Mouse (Mus musculus): Measurements from ENCODE around the gene Sync.

Sync gene

DNA sequence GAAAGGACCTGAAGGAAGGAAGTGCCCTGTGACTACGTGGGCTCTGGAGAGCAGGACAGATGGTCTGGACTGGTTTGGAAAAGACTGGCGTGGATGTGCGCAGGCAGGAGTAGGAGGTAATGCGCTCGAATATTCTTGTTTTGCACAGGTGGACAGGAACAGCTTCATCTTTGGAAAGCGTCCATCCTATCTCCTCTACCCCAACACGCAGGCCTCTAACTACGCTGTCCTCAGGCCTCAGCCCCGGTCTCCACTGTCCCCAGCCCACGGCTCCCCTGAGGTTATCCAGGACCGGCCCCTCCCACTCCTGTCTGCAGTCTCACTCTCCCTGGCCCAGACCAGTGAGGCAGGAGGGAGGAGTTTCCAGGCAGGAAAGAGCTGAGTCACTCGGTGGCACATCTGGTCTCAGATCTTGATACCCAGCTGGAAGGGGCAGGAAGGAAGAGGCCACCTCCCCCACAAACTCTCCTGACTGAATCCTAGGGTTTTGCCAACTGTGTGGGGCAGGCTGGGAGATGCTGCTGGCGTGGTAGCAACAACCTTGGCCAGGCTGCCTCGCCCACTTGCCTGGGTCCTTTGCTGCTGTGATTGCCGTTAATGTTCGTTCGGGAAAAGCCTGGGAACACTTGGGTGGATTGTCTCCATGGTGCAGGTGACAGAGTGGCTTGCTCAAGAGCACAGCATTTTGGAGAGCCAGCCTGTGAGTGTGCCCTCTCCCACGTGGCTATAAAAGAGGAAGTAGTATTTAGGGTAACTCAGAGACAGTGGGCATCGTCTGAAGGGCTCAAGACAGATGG lies 24.0 kb upstream of the Sync start:
- peak; percentile 50 for DNase-seq

DNA sequence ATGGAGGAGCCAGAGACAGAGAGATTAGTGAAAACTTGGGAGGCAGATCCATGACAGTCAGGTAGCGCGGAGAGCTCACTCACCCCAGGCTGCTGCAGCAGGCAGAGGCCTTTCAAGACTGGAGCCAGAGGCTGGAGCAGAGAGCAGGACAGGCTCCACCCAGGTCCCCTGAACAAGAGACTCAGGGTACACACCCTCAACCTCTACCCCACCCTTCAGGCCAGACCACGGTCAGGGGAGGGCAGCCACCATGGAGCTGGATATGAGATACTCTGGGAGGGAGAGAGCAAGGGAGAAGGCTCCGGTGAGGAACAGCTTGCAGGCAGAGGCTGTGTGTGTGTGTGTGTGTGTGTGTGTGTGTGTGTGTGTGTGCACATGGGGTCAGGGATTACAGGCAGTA lies 21.2 kb upstream of the Sync start:
- DNase-seq = no peak

DNA sequence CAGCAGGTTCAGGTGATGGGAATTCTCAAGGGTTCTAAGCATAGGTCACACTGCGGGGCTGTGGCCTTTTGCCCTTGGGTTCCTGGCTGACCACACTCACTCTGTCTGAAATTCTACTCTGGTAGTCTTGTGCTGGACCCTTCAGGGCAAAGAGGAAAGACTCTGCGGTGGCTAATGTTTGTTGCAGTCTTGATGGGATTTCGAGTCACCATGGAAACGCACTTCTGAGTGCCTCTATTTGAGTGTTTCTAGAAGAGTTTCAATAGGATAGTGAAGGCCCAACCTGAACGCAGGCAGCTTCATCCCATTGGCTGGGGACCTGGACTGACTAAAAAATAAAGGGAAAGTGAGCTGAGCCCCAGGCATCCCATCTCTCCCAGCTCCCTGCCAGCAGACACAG lies 20.6 kb upstream of the Sync start:
- DNase-seq = no peak

DNA sequence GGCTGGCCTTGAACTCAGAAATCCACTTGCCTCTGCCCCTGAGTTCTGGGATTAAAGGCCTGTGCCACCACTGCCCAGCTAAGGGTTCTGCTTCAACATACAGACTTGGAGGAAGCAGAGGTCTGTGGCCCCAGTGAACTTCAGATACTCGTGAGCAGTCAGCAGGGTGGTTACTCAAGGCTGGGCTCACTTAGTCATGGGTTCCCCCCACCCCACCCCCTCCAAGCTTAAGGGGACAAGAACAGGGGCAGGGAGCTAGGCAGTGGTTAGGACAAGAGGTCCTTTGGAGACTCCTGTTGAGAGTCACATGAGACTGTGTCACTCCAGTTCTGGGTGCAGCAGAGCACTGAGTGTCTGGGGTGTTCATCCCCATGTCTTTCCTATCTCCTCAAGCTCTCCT lies 18.7 kb upstream of the Sync start:
- DNase-seq = no peak

DNA sequence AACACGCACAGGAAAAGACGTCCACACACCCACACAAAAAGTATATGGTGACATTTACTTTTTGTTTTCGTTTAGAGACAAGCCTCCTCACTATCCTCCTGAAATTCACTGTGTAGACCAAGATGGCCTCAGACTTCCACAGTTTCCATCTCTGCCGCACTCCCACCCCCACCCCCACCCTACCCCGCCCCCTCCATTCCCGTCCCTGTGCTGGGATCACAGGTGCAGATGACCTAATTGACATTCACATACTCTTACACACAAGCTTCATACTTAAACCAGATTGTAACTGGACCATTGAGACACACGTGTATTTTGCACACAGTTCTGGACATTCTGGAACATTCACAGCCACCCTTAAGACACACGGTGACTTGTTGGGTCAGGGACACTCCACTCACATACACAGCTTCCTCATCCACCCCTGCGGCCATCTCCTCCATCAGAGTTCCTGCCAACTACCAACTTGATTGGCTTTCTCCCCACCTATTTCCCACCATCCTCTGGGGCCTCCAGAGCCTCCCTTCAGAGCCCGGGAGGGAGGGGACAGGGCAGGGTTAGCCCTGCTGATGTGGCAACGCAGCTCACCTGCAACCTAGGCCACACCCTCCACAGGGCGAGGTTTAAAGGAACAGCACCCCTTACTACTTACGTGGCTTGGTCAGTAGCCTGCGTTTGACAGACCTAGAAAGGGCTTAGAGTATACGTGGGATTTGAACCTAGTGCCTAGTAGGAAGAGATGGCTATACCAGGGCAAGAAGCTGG lies 15.2 kb upstream of the Sync start:
- DNase-seq = peak; percentile 59

DNA sequence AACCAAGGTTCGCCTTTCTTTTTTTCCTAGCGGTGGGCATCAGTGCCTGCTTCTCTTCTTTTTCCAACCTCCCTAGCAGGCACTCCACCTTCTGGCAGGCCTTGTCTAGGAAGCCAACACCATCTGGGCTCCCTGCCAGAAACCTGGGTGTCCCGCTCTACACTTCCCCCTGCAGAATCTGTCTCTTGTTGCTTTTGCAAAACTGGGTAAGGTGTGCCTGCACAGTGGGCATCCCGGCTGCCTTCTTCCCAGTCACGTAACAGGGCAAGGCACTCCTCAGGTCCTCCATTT lies 14.7 kb upstream of the Sync start:
- DNase-seq = peak; percentile 66

DNA sequence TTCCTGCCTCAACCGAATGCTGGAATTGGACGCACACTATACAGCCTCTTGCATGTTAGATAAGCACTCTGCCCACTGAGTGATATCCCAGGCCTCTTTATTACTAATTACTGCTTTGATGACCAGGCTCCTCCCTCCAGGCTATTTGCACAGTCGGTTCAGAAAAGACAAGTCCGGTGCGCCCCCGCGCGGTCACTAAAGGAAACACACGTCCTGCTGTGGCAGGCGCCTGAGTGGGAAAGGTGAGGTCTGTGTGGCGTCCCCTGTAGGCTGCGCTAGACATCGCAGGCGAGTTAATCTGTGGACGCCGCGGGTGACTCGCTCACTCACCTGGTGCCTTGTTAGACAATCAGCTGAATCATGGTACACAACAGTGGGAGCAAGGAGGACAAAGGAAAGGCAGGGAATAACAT lies 11.0 kb upstream of the Sync start:
- DNase-seq = peak; percentile 98

DNA sequence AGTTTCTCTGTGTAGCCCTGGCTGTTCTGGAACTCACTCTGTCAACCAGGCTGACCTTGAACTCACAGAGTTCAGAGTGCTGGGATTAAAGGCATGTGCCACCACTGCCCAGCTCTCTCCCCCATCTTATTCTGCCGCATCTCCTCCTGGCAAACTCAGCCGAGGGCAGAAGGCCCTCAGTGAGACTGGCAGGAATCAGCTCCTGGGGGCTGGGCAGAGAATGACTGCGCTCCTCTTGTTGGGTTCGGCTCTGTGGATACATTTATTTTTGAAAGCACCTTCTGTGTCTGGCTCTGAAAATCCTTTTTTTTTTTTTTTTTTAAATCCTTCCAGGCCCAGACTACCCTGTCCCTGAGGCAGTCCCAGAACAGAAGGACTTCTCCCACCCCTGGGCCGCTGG lies 4.6 kb upstream of the Sync start:
- DNase-seq = no peak

DNA sequence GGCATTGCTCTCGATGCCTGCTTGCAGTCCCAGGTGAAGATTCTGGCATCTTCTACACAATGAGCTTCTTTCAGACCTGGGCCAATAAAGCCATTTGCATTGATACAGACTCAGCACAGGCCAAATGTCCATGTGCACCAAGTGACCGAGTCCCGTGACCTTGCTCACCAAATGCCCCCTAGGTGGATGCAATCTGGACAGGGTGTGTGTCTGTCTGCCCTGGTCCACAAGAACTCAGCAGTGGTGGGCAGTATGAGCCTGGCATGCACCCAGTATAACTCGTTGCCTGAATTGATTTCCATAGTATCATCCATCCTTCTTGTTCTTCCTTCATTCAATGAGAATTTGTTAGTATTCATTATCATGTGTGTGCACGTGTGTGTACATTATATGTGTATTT lies 4.2 kb upstream of the Sync start:
- DNase-seq = no peak

DNA sequence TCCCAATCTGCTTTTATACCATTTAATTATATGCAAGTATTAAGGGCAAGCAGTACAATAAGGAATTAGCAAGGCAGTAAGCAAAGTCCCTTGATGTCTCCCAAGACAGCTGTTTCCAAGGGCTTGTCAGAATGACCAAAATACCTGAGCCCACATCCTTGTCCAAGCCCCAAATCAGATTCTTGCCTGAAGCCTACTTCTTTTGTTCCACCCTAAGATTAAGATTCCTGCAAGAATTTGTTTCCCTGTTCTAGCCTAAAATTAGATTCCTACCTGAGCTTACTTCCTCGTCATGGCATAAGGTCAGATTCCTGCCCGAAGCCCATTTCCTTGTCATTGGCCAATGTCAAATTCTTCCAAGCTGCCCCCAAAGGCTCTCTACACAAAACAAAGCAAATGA lies 2.7 kb upstream of the Sync start:
- no peak for DNase-seq

DNA sequence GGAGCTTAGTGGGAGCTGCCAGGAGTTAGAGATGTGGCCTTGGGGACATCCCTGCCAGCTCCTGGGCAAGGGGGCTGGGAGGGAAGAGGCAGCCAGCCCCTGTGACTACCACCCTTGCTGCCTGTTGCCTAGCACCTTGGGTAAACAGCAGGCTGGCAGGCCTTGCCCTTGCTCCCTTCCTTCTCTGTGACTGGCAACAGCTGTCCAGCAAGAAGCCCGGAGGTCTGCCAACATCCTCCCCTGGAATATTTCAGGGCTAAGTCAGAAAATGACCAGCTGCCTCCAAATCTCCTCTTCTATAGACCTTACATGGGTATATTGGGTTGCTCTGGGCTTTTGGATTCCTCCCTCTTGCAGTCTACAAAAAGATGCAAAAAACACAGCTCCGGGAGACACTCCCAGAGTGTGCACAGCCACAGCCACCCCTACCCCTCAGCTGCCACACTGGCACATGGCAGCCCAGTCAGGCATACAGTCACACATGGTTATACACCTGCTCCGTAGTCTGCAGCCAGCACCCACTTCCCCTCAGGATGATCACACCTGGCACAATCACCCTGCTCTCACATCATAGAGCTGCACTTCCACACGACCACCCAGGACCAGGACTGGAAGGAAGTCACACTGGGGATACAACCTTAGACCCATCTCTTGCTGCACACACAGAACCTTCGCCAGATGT lies 1.3 kb upstream of the Sync start:
- no peak for DNase-seq

DNA sequence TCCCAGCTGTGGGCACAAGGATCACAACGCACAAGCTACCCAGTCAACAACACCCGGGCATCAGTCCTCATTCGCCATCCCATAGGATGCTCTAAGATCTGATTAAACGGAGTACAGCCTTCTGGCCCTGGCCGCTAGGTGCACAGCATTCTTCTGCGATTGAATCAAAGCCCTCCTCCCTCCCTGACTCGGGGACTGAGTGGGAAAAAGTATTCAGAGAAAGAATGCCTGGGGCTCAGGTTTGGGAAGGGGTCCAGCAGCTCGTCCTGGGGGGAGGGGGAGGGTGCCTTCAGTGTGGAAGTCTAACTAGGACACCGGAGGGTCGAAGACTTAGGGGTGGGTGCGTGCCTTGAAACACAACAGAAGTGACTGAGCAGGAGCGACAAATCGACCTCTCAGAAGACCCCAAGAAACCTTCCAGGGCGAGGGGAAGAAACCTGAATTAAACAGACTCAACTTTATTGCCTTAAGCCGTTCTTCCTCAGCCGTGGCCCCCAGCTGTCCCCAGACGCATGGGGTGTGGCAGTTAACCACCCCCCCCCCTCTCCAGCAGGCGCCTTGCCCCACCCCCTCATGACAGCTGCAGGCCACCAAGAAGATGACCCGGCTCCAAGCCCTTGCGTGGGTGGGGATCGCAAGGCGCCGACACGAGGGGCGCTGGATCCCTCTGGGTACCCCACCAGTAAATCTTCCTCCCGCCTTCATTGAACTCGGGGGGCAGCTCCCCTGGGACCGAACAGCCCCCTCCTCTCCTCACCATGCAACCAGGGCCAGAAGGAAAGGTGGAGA lies 540 bp upstream of the Sync start:
- no peak for DNase-seq

DNA sequence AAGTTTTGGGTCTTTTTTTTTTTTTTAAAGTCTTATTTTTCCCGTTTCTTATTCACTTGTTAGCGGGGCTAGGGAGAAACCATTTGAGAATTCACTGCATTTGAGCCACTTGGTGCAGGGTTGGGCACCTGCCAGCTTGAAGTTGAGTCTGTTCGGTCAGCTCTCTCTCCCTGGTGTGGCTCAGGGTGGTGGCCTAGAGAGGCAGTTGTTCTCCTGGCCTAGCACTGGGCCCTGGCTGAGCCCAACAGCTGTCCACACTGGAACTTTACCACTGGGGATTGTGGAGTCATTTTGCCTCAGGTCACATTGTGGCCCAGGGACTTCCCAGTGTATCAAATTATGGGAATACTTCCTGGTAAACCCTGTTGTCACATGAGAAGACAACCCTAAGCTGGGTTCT lies 650 bp downstream of the Sync start:
- no peak for DNase-seq

DNA sequence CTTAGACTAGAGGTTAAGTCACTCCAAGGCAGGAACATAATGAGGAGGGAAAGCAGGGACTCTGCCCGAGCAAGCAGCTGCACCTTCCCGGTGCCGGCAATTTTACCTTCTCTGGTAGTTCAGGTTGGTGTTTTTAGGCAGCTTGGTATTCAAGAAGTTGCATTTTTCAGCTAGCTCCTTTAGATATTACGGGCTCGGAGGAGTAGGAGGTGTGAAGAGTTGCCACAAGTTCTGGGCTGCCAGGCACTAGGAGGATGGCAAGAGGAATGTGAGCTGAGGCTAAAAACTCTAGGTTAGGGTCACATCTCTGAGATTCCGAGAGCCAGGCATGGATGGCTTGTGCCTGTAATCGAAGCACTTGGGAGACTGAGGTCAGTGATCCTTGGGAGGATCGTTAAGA lies 2.3 kb downstream of the Sync start:
- no peak for DNase-seq

DNA sequence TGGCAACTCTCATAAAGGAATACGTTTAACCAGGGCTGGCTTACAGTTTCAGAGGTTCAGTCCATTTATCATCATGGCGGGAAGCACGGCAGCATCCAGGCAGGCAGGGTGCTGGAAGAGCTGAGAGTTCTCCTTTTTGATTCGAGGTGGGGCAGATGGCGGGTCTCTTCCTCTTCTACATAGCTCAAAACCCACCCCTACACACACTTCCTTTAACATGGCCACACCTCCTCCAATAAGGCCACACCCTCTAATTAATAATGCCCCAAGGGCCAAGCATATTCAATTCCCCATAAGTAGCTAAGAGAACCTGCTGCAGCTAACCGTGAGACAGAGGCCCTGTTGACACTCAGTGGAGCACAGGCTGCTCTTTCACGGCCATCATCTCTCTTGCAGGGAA lies 5.4 kb downstream of the Sync start:
- no peak for DNase-seq

DNA sequence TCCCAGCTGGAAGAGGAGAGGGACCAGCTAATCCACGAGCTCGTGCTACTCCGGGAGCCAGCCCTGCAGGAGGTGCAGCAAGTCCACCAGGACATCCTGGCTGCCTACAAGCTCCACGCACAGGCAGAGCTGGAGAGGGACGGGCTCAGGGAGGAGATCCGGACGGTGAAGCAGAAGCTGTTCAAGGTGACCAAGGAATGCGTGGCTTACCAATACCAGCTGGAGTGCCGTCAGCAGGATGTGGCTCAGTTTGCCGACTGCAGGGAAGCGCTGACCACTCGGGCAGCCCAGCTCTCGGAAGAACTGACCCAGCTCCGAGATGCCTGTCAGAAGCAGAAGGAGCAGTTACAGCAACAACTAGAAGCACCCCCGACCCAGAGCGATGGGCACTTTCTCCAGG lies 6.3 kb downstream of the Sync start:
- DNase-seq = no peak

DNA sequence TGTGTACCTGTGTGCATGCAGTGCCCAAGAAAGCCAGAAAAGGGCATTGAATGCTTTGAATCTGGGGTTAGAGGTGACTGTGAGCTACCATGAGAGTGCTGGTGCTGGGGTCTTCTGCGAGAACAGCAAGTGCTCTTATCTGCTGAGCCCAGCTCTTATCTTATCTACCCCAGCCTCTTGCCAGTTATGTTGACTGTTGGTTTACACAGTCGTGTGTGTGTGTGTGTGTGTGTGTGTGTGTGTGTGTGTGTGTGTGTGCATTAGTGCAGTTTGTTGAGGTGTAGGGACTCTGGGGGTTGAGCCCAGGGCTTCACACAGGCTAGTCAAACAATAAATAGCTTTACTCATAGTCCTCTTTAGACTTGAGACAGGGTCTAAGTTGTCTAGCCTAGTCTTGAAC lies 7.8 kb downstream of the Sync start:
- DNase-seq = no peak

DNA sequence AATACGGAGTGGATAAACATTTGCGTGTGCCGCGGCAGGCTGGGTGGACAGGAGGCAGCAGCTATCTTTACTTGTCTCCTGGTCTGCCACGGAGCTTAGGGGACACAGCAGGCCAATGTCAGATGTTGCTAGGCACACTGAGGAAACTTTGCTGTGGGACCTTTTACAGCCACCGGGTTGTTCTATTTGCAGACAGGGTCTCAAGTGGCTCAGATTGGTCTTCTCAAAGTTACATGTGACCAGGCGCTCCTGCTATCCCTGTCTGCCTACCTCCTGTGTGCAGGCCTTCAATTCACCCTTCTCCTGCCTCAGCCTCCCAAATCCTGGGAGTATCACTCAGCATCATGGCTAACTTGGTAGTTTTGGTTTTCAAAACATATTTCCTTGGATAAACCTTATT lies 8.6 kb downstream of the Sync start:
- DNase-seq = no peak

DNA sequence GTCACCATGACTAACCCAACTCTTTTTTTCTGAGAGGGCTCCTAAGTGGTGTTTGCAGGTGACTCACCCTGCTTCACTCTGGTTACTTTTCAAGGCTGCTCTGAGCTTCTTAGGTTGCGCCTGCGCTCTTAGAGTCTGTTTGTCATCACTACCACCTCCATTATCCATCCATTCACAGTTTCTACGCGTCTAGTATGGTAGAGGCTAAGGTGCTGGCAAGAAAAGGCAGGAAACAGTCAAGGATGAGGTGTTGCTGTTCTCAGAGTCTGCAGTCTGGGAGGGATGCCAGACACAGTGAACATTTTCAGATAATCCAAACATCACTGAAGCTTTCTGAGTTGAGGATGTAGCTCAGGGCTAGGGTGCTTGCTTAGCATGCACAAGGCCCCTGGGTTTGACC lies 10.3 kb downstream of the Sync start:
- DNase-seq = peak; percentile 11

DNA sequence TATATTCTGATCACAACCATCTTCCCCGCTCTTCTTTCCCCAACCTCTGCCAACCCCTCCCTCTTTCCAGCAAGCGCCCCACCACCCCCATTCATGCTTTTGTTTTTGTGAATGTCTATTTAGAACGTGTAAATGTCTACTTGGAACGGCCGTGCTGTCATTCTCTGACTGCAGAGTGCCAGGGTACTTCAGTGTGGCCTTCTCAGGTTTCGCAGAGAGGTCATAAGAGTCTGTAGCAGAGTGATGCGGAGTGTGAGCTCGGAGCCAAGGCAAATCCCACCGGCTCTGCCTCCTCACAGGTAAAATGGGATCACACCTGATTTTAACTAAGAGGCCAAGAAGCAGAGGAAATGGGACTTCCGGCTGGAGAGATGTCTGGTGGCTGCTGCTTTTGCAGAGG lies 11.7 kb downstream of the Sync start:
- DNase-seq = no peak

DNA sequence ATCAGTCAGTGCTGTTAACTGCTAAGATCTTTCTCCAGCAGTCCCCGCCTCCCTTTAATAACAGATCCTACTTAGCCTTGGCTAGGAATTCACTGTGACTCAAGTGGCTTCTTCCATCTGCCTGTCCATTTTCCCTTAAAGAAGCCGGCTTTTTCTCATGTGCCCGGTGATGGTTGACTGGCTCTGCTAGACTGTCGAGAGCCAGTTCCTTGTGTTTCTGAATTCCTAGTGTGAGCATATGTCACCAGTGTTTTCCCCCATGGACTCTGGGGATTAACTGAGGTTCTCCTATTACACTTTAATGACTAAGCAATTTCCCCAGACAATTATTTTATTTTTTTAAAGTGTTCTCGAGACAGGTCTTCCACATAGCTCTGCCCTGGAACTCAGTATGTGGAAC lies 16.0 kb downstream of the Sync start:
- no peak for DNase-seq

DNA sequence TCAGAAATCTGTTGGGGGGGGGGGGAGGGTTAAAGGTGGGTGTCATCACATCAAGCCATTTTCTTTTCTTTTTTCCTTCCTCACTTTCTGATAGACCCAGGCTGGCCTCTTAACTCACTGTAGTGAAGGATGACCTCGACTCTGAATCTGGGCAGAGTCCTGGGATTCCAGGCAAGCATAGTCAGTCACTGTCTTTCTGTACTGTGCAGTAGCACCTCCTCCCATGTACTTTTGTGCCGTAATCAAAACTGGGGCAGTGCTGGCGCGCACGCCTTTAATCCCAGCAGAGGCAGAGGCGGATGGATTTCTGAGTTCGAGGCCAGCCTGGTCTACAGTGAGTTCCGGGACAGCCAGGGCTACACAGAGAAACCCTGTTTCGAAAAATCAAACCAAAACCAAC lies 16.4 kb downstream of the Sync start:
- DNase-seq = no peak

DNA sequence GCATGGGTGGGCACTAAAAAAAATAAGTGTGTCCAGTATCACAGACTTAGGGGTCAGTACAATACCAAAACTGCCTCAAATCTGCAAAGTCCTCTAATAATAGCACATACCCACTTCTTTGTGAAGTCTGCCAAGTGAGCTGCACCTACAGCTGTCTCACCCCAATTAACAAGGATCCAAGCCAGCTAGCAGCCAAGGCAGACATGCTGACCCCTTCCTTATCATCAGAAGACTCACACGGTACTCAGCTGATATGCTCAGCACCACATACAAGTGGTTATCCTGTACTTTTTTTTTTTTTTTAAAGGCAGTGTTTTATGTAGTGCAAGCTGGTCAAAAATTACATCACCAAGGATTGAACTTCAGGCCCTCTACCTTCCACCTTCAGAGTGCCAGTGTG lies 16.9 kb downstream of the Sync start:
- DNase-seq = no peak

DNA sequence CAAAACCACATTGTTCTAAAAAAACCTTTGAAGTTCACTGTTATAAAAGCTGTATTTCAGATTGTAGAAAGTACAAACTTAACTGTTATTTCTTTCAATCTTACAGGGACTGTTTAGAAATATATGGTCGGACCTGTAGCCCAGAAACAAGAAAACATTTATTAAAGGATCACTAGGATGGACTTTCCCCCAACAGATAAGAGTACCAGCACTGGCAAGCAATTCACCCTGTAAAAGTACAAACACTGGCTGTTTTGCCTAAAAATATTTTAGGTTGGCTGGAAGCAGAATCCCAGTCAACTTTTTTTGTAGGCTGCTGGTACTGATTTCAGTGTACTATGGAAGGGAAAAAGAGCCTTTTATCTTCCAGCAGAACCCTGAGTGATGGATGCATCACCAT lies 20.5 kb downstream of the Sync start:
- DNase-seq = no peak
